Mouse (Mus musculus) embryonic fibroblast, embryonic 13.5 days (primary cell): ENCODE results near the gene Gm20388. TPM values are rescaled to one million over a fixed set of nuclear protein-coding genes. Genes with fewer than 3 reads are reported as not detected.

Experiments used
- H3K27ac ChIP-seq: 2 replicates; pipeline ENCODE4 v1.5.1; 2012; ENCODE audit warnings: low read length, control low read depth, inconsistent platforms; ENCODE audit not compliant: insufficient read depth
- H3K4me1 ChIP-seq: 2 replicates; pipeline ENCODE4 v1.6.1; 2011; ENCODE audit warnings: low read length; ENCODE audit not compliant: control insufficient read depth, insufficient read depth
- H3K4me3 ChIP-seq: 2 replicates; pipeline ENCODE4 v1.5.1; 2011; ENCODE audit warnings: mild to moderate bottlenecking, control low read depth, low read length; ENCODE audit not compliant: insufficient read depth
- CTCF ChIP-seq: IDR thresholded peaks from 2 replicates; pipeline ENCODE4 v1.5.1; 2011; ENCODE audit warnings: mild to moderate bottlenecking, control low read depth, low read length, moderate library complexity, borderline replicate concordance; ENCODE audit not compliant: insufficient read depth
- POLR2A ChIP-seq: IDR thresholded peaks from 2 replicates; pipeline ENCODE4 v1.6.1; 2011; ENCODE audit warnings: low read depth, mild to moderate bottlenecking, control low read depth, low read length, moderate library complexity
- polyA plus RNA-seq: library from polyadenylated mRNA; stranded (reverse); fragments of >200 nt; gene quantifications from 2 replicates; pipeline ENCODE4 v1.2.4, GENCODE M21; 2011; ENCODE audit warnings: low read depth; ENCODE audit not compliant: missing spikeins, insufficient read length

The Gm20388 gene
- polyA plus RNA-seq, 1 experiment, result 82.8 TPM

GRCm38 (mm10) chr8:122806956-122807538 lies 2896.4 kb downstream of the Gm20388 start:
- Histone ChIP-seq H3K4me1 (peaks cover 5% of the 10 kb centered on the region; the same call in 1 of the 2 replicates), H3K4me3 (no peak overlapping the region), H3K27ac (no peak overlapping the region)
- no peak for TF ChIP-seq CTCF
- TF ChIP-seq POLR2A, result no peak

- no peak overlapping the region for H3K4me3 ChIP-seq
- TF ChIP-seq POLR2A (no peak), CTCF (no peak)
- peaks cover 5% of the 10 kb centered on the region; the same call in 1 of the 2 replicates for H3K4me1 ChIP-seq
- no peak overlapping the region for H3K27ac ChIP-seq
Measured at GRCm38 (mm10) chr8:122807907-122808306, 2897.3 kb downstream of the Gm20388 start.

DNA sequence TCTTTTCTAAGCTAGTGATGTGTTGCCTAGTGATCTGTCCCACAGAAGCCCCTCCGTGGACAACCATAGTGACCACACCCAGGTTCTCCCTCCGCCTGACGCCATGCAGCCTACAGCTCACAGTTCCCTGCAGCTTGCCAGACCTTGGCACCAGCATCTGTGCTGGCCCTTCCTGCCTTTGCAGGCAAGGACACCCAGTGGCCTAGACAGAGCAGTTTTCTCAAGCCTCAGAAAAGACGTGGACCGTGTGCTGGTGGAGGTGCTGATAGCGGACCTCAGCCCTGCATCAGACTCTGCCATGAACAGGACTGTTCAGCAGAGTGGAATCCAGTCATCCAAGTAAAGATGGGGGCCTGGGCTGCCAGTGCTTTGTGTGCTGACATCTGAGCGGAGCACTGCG lies 2899.7 kb downstream of the Gm20388 start:
- Histone ChIP-seq H3K4me3 (no peak overlapping the region), H3K4me1 (no peaks in the 10 kb centered on the region), H3K27ac (no peak overlapping the region)
- no peak for TF ChIP-seq POLR2A
- TF ChIP-seq CTCF, result no peak

GRCm38 (mm10) chr8:122811870-122812494 lies 2901.3 kb downstream of the Gm20388 start:
- TF ChIP-seq POLR2A (no peak), CTCF (no peak)
- no peak overlapping the region for H3K27ac ChIP-seq
- H3K4me1 ChIP-seq, result no peaks in the 10 kb centered on the region
- H3K4me3 ChIP-seq, result no peak overlapping the region

DNA sequence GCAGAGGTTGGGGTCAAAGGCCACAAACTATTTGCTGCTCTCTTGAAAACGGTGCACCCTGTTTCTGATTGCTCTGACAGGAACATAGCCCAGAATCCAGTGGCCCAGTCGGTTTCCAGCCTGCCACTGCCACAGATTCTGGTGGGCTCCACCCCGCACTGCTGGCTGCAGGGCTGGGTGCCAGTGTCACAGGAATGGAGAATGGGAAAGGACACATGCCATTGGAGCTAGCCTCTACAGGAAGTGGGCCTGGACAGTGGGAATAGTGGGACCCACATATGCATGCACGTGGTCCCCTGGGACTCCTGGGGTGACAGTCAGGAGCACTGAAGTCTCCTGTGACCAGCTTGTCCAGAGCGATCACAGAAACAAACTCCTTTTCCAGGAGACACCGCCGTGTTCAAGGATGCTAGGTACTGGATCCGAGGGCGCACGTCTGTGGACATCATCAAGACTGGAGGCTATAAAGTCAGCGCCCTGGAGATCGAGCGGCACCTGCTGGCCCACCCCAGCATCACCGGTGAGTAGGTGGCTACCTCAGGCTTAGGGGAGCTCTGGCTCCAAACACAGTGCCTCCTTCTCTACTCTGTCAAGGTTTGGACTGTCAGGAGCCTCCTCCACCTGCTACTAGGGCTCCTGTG lies 2902.1 kb downstream of the Gm20388 start:
- Histone ChIP-seq H3K4me3 (no peak overlapping the region), H3K4me1 (no peaks in the 10 kb centered on the region)
- TF ChIP-seq POLR2A (no peak), CTCF (peak; percentile 27; the same call in 1 of the 2 replicates)

GRCm38 (mm10) chr8:122814608-122815007 lies 2904.0 kb downstream of the Gm20388 start:
- no peak overlapping the region for H3K27ac ChIP-seq
- no peaks in the 10 kb centered on the region for H3K4me1 ChIP-seq
- no peak overlapping the region for H3K4me3 ChIP-seq
- no peak for TF ChIP-seq CTCF
- no peak for TF ChIP-seq POLR2A

More for the DNA sequence above, 2902.1 kb downstream of the Gm20388 start:
- no peak overlapping the region for H3K27ac ChIP-seq

DNA sequence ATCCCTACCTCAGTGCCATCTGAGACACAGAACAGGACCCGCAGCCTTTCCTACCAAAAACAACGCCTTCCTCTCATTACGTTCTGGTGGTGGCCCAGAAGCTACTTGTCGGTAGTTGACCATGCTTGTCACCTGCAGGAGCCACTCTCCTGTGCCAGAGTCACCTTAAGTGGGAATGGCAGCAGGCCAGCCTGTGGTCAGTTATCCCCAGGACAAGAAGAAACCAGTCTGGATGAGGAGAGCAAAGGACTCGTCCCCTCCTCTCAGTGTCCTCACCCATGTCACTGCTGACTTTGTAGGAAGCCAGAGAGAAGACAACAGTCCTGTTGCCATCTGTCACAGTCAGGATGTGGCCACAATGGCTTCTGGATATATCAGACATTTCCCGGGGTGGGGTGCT lies 2906.3 kb downstream of the Gm20388 start:
- no peaks in the 10 kb centered on the region for H3K4me1 ChIP-seq
- no peak for TF ChIP-seq POLR2A
- no peak for TF ChIP-seq CTCF
- no peak overlapping the region for H3K27ac ChIP-seq
- H3K4me3 ChIP-seq, result no peak overlapping the region

DNA sequence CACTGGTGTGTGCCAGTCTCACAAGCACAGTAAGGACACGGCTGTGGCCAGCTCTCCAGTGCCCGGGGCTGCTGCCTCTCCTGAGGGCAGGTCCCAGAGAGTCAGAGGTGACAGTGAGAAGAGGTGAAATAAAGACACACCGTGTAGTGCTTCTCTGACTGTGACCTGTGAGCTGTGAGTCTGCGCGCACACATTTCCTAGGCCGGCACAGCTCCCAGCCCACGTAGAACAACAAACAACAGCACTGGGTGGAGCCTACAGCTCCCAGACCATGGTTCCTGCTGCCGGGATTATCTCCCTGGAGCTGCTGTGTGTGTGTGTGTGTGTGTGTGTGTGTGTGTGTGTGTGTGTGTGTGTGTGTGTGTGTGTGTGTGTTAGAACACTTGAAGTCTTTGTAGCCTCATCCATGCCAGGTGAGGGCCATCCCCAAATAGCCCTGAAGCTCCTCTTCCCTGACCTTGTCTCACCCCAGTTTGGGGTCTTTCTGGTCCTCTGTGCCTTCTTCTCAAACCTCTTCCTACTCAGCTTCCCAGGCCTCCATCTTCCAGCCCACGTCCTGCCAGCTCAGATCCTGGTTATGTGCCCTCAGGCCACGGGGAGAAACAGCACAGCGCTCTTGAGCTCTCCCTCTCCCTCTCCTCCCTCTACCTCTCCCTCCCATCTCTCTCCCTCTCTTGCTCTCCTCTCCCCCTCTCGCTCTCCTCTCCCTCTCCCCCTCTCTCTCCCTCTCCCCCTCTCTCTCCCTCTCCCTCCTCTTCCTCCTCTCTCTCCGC lies 2907.3 kb downstream of the Gm20388 start:
- no peak overlapping the region for H3K27ac ChIP-seq
- no peak overlapping the region for H3K4me3 ChIP-seq
- TF ChIP-seq CTCF, result no peak
- no peak for TF ChIP-seq POLR2A
- H3K4me1 ChIP-seq, result no peaks in the 10 kb centered on the region

DNA sequence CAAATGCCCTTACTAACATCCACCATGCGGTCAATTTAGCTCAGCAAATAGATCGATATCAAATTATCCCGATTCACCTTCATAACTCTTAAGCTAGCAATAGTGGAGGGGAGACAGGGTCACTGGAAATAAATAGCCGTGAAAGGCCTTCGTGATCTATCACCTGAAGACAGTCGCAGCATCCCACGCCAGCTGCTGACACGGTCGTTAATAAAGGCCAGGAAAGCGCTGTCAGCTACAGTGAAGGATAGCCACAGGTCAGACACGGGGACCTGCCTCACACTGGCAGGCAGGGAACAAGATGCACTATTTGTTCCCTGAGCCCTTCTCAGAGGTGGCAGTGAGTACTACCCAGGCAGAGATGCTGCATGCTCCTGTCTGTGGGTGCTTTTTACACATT lies 2909.1 kb downstream of the Gm20388 start:
- H3K4me3 ChIP-seq, result no peak overlapping the region
- TF ChIP-seq CTCF (no peak), POLR2A (no peak)
- no peaks in the 10 kb centered on the region for H3K4me1 ChIP-seq
- H3K27ac ChIP-seq, result no peak overlapping the region

DNA sequence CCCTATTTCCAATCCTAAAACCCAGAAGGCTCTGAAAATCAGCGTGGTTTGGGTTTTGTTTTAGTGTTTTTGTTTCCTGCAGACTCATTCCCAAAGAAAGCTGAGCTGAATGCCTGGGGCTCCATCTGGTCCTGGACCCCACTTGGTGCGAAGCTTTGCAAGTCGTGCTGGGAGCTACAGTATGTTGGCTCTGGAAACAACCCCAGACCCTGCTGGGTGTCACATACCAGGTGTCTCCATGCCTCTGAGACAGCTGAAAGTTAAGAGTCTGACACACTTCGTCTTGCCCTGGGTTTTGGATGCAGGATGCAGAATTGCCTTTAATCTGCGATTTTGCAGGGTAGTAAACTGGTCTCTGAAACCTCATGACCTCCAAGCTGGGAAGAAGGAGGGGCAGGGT lies 2913.9 kb downstream of the Gm20388 start:
- no peak overlapping the region for H3K4me3 ChIP-seq
- no peaks in the 10 kb centered on the region for H3K4me1 ChIP-seq
- no peak for TF ChIP-seq POLR2A
- no peak for TF ChIP-seq CTCF
- no peak overlapping the region for H3K27ac ChIP-seq
